Mouse (Mus musculus) intestine, embryonic 15.5 days (tissue): Measurements from ENCODE around the gene Pold3. TPM values are rescaled to one million over a fixed set of nuclear protein-coding genes. Genes with fewer than 3 reads are reported as not detected.
"Not testable (repeated sequence)": the region's sequence is repeated elsewhere in the genome, so short reads cannot be mapped to it uniquely, and the experiment has no call there.

Experiments
- ATAC-seq: fragments of 200-750 bp; cut with Nextera tagmentation; 2 replicates; pipeline ENCODE4 v1.8.0; 2017; ENCODE audit warnings: moderate TSS enrichment, moderate library complexity
- H3K27ac ChIP-seq: fragments of 300-500 bp; sonication (generic); 2 replicates; pipeline ENCODE4 v1.5.1; 2015; ENCODE audit warnings: mild to moderate bottlenecking, inconsistent platforms
- H3K27me3 ChIP-seq: fragments of 300-500 bp; sonication (generic); replicated peaks from 2 replicates; pipeline ENCODE4 v1.6.1; 2015; ENCODE audit warnings: inconsistent platforms
- H3K36me3 ChIP-seq: fragments of 300-500 bp; sonication (generic); 2 replicates; pipeline ENCODE4 v1.6.1; 2015; ENCODE audit warnings: inconsistent platforms
- H3K4me1 ChIP-seq: fragments of 300-500 bp; sonication (generic); replicated peaks from 2 replicates; pipeline ENCODE4 v1.6.1; 2015; ENCODE audit warnings: inconsistent platforms
- H3K4me2 ChIP-seq: fragments of 300-500 bp; sonication (generic); replicated peaks from 2 replicates; pipeline ENCODE4 v1.6.1; 2015; ENCODE audit warnings: mild to moderate bottlenecking, inconsistent platforms
- H3K4me3 ChIP-seq: fragments of 300-500 bp; sonication (generic); replicated peaks from 2 replicates; pipeline ENCODE4 v1.5.1; 2015; ENCODE audit warnings: inconsistent platforms
- H3K9ac ChIP-seq: fragments of 300-500 bp; sonication (generic); 2 replicates; pipeline ENCODE4 v1.6.1; 2015; ENCODE audit warnings: inconsistent platforms
- H3K9me3 ChIP-seq: fragments of 300-500 bp; sonication (generic); 2 replicates; pipeline ENCODE4 v1.6.1; 2016; ENCODE audit warnings: inconsistent platforms
- WGBS: fragments of 180-500 bp; shearing (Covaris S2); methylation state at CpG from one replicate; pipeline ENCODE4 v1.1.7; 2015; 5-methylcytosine and 5-hydroxymethylcytosine counted together
- polyA plus RNA-seq: library from polyadenylated mRNA; unstranded; fragments of >200 nt; fragmentation: Nextera tagmentation; extraction: Ambion mirVana; gene quantifications from 2 replicates; pipeline ENCODE4 v1.2.1, GENCODE M21; 2015

Gene Pold3
- polyA plus RNA-seq, 1 experiment from 2014 or later: 54.7 TPM

- Histone ChIP-seq H3K9ac (no peak overlapping the region), H3K4me3 (no peak overlapping the region), H3K27me3 (no peaks in the 10 kb centered on the region), H3K36me3 (peaks cover 39% of the 10 kb centered on the region), H3K4me1 (no peaks in the 10 kb centered on the region), H3K4me2 (no peak overlapping the region), H3K9me3 (no peaks in the 10 kb centered on the region), H3K27ac (no peak overlapping the region)
- WGBS: 78% methylated on average over 5 of the region's 5 CpGs
- peak; percentile 80 for ATAC-seq
Observed at GRCm38 (mm10) chr7:100100031-100100595, 21.3 kb downstream of the Pold3 start.

GRCm38 (mm10) chr7:100086891-100087290, 34.5 kb downstream of the Pold3 start:
- H3K27me3 ChIP-seq: no peaks in the 10 kb centered on the region
- H3K9me3 ChIP-seq: no peaks in the 10 kb centered on the region
- no peak overlapping the region for H3K4me2 ChIP-seq
- WGBS: 92% methylated on average over 5 of the region's 5 CpGs
- no peak overlapping the region for H3K9ac ChIP-seq
- peaks cover 31% of the 10 kb centered on the region for H3K36me3 ChIP-seq
- no peak overlapping the region for H3K4me3 ChIP-seq
- H3K4me1 ChIP-seq: 0 out of 2 replicates have a peak, but pooled peaks cover 2% of the 10 kb centered on the region
- no peak overlapping the region for H3K27ac ChIP-seq
- ATAC-seq: no peak

GRCm38 (mm10) chr7:100086159-100086755, 35.1 kb downstream of the Pold3 start:
- 97% methylated on average over 8 of the region's 8 CpGs for WGBS
- Histone ChIP-seq H3K9ac (no peak overlapping the region), H3K36me3 (peaks cover 31% of the 10 kb centered on the region), H3K9me3 (no peaks in the 10 kb centered on the region), H3K4me2 (no peak overlapping the region), H3K27ac (no peak overlapping the region), H3K4me1 (0 out of 2 replicates have a peak, but pooled peaks cover 2% of the 10 kb centered on the region), H3K4me3 (no peak overlapping the region), H3K27me3 (no peaks in the 10 kb centered on the region)
- ATAC-seq: no peak

GRCm38 (mm10) chr7:100083812-100084211, 37.6 kb downstream of the Pold3 start:
- H3K4me1 ChIP-seq: 0 out of 2 replicates have a peak, but pooled peaks cover 3% of the 10 kb centered on the region
- no peak for ATAC-seq
- no peaks in the 10 kb centered on the region for H3K9me3 ChIP-seq
- no peak overlapping the region for H3K4me2 ChIP-seq
- 89% methylated on average over 6 of the region's 6 CpGs for WGBS
- no peaks in the 10 kb centered on the region for H3K27me3 ChIP-seq
- H3K27ac ChIP-seq: no peak overlapping the region
- no peak overlapping the region for H3K4me3 ChIP-seq
- no peak overlapping the region for H3K9ac ChIP-seq
- H3K36me3 ChIP-seq: peaks cover 24% of the 10 kb centered on the region

- Histone ChIP-seq H3K4me2 (no peak overlapping the region), H3K4me1 (0 out of 2 replicates have a peak, but pooled peaks cover 3% of the 10 kb centered on the region), H3K9ac (no peak overlapping the region), H3K4me3 (no peak overlapping the region), H3K27me3 (no peaks in the 10 kb centered on the region), H3K27ac (no peak overlapping the region), H3K36me3 (peaks cover 24% of the 10 kb centered on the region), H3K9me3 (no peaks in the 10 kb centered on the region)
- no peak for ATAC-seq
- 91% methylated on average over 6 of the region's 6 CpGs for WGBS
Observed at GRCm38 (mm10) chr7:100082836-100083235, 38.5 kb downstream of the Pold3 start.

- Histone ChIP-seq H3K9ac (no peak overlapping the region), H3K36me3 (peaks cover 9% of the 10 kb centered on the region; the same call in 1 of the 2 replicates), H3K4me2 (no peak overlapping the region), H3K27ac (peak overlapping the region; percentile 20; the same call in 1 of the 2 replicates), H3K27me3 (no peaks in the 10 kb centered on the region), H3K4me1 (peaks cover 5% of the 10 kb centered on the region; the same call in 1 of the 2 replicates), H3K4me3 (no peak overlapping the region), H3K9me3 (no peaks in the 10 kb centered on the region)
- ATAC-seq: no peak
- WGBS: 59% methylated on average over 12 of the region's 12 CpGs
Observed at GRCm38 (mm10) chr7:100080087-100080781, 41.1 kb downstream of the Pold3 start.

- ATAC-seq: no peak
- 88% methylated on average over 4 of the region's 4 CpGs for WGBS
- no peak overlapping the region for H3K4me3 ChIP-seq
- H3K27me3 ChIP-seq: no peaks in the 10 kb centered on the region
- no peak overlapping the region for H3K9ac ChIP-seq
- no peaks in the 10 kb centered on the region for H3K36me3 ChIP-seq
- H3K4me2 ChIP-seq: no peak overlapping the region
- H3K4me1 ChIP-seq: peaks cover 5% of the 10 kb centered on the region; the same call in 1 of the 2 replicates
- H3K27ac ChIP-seq: no peak overlapping the region
- H3K9me3 ChIP-seq: no peaks in the 10 kb centered on the region
Observed at GRCm38 (mm10) chr7:100077071-100077470, 44.3 kb downstream of the Pold3 start.

GRCm38 (mm10) chr7:100076296-100076695, 45.1 kb downstream of the Pold3 start:
- H3K36me3 ChIP-seq: no peaks in the 10 kb centered on the region
- no peak overlapping the region for H3K4me3 ChIP-seq
- no peaks in the 10 kb centered on the region for H3K9me3 ChIP-seq
- no peak overlapping the region for H3K4me2 ChIP-seq
- WGBS: 44% methylated on average over 5 of the region's 5 CpGs
- ATAC-seq: no peak
- H3K9ac ChIP-seq: no peak overlapping the region
- H3K27ac ChIP-seq: no peak overlapping the region
- H3K27me3 ChIP-seq: no peaks in the 10 kb centered on the region
- H3K4me1 ChIP-seq: peaks cover 5% of the 10 kb centered on the region; the same call in 1 of the 2 replicates

- Histone ChIP-seq H3K4me2 (no peak overlapping the region), H3K4me1 (peaks cover 2% of the 10 kb centered on the region; the same call in 1 of the 2 replicates), H3K4me3 (no peak overlapping the region), H3K9me3 (no peaks in the 10 kb centered on the region), H3K27ac (no peak overlapping the region), H3K36me3 (no peaks in the 10 kb centered on the region), H3K27me3 (no peaks in the 10 kb centered on the region), H3K9ac (no peak overlapping the region)
- WGBS: 52% methylated on average over 2 of the region's 2 CpGs
- peak; percentile 53 for ATAC-seq
Observed at GRCm38 (mm10) chr7:100073959-100074358, 47.4 kb downstream of the Pold3 start.

- not testable (repeated sequence) for H3K27ac ChIP-seq, H3K4me1 ChIP-seq, H3K4me3 ChIP-seq, H3K27me3 ChIP-seq, ATAC-seq, H3K4me2 ChIP-seq, H3K9ac ChIP-seq, H3K9me3 ChIP-seq, H3K36me3 ChIP-seq
- 83% methylated on average over 2 of the region's 2 CpGs for WGBS
Observed at GRCm38 (mm10) chr7:100052991-100053390, 68.4 kb downstream of the Pold3 start.

- 72% methylated on average over 4 of the region's 4 CpGs for WGBS
- Histone ChIP-seq H3K4me2 (no peak overlapping the region), H3K4me1 (no peaks in the 10 kb centered on the region), H3K27me3 (no peaks in the 10 kb centered on the region), H3K36me3 (no peaks in the 10 kb centered on the region), H3K4me3 (no peak overlapping the region), H3K9ac (no peak overlapping the region), H3K27ac (no peak overlapping the region), H3K9me3 (no peaks in the 10 kb centered on the region)
- ATAC-seq: no peak
Observed at GRCm38 (mm10) chr7:100051904-100052303, 69.5 kb downstream of the Pold3 start.

GRCm38 (mm10) chr7:100046486-100046885, 74.9 kb downstream of the Pold3 start:
- WGBS: 77% methylated on average over 2 of the region's 2 CpGs

More at GRCm38 (mm10) chr7:100046486-100046885, 74.9 kb downstream of the Pold3 start:
- no peak overlapping the region for H3K9ac ChIP-seq
- no peaks in the 10 kb centered on the region for H3K36me3 ChIP-seq
- no peak overlapping the region for H3K4me2 ChIP-seq
- ATAC-seq: no peak
- H3K27ac ChIP-seq: no peak overlapping the region
- H3K27me3 ChIP-seq: no peaks in the 10 kb centered on the region; the same call in 1 of the 2 replicates
- 0 out of 2 replicates have a peak, but pooled peaks cover 9% of the 10 kb centered on the region for H3K4me1 ChIP-seq
- no peak overlapping the region for H3K4me3 ChIP-seq
- no peaks in the 10 kb centered on the region for H3K9me3 ChIP-seq
